Mouse (Mus musculus): Measurements from ENCODE around the gene Mapkap1.

GRCm38 (mm10) chr2:34591721-34592360, 185.3 kb downstream of the Mapkap1 start:
- TF ChIP-seq CTCF (IDR thresholded peaks at IDR 0.05; ENCODE audit: extremely low read depth, insufficient read length, insufficient replicate concordance, low read depth, low read length), result no peak
- no peak for TF ChIP-seq POLR2A (IDR thresholded peaks at IDR 0.05; ENCODE audit: low read depth, low read length)

All from small intestine, adult 2 months (tissue).